Mouse (Mus musculus) naive thymus-derived CD4-positive, alpha-beta T cell, adult 2 months (primary cell): ENCODE measurements around the gene Stim1.
"Not testable (repeated sequence)": the region's sequence is repeated elsewhere in the genome, so short reads cannot be mapped to it uniquely, and the experiment has no call there.

Experiments used
- DNase-seq: peaks from one replicate; pipeline ENCODE4 v3.0.0-alpha.2; 2011; ENCODE audit warnings: low read depth

Gene Stim1

DNA sequence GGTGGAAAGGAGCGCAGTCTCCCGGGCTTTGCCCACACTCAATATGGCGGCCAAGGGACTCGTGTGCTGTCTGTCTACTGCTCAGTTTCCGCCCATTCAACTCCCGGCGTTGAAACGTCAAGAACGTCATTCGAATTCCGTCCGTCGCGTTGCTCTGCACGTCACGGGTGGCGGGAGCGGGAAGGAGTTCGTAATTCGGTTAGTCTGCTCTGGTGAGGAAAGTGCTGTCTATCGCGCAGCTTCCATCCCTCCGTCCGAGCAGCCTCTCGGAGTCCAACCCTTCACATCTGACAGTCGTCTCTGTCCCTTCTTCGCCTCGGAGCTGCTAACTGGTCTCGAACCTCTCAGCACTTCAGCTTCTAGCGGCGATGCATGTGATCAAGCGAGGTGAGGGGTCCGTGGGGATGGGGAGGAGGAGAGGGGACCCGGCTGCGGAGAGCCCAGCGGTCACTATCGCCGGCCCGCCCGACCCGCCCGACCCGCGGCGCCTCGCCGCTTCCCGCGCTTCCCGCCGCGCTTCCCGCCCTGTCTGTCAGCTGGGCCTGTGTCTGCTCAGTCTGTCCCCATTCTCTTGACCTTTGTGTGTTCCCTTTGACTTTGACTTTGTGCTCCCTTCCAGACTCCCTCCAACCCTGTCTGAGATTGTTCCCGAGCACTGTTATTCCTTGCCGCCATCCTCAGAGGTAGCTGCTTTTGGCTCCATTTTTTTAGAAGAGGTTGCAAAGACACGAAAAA lies 174.2 kb downstream of the Stim1 start, which contains the start of gene Rrm1:
Rrm1 (plus strand) TSS at position 39 of the 735 bp plus-strand sequence.
- DNase-seq, result peak; percentile 95

DNA sequence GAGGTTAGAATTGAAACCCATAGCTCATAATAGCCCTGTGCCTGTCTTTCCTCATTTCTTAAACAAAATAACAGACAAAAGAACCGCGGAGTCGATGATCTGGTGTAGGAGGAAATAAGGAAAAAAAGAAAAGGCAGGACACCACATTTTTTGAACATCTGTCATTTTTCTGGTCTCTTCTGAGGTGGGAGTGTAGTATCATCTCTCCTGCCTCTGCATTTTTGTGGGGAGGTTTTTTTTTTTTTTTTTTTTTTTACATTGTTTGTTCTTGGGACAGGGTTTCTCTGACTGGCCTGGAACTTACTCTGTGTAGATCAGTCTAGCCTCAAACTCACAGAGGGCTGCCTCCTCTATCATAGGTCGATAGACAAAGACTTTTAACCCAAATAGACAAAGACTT lies 174.8 kb downstream of the Stim1 start:
- no peak for DNase-seq

DNA sequence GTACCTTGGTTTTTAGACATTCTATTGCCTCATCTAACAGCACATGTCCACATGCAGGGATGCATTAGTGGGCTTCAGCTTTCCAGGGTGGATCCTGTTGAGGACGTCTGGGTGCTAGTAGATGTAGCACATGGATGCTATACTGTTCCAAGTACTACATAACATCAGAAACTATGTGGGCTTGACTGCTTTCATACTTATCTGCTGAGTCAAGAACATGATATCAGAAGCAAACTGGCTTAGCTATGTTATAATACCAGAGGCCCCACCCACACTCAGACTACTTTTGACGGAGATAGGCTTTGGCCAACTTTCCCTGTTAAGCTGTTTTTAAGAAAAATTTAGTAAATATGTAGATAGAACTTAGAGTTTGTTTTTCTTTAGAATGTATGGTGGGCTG lies 176.7 kb downstream of the Stim1 start:
- no peak for DNase-seq

DNA sequence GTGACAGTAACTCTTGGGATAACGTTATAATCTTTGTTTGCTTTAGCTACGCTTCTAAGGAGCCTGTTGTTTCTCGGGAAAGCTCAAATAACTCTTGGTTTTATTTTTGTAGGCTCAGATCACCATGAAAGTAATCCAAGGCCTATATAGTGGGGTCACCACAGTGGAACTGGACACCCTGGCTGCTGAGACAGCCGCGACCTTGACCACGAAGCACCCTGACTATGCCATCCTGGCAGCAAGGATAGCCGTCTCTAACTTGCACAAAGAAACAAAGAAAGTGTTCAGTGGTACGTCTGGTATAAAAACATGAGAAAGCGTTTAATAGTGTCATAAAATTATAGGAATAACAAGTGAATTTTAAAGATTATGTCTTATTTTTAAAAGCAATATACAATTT lies 178.8 kb downstream of the Stim1 start:
- DNase-seq, result no peak

DNA sequence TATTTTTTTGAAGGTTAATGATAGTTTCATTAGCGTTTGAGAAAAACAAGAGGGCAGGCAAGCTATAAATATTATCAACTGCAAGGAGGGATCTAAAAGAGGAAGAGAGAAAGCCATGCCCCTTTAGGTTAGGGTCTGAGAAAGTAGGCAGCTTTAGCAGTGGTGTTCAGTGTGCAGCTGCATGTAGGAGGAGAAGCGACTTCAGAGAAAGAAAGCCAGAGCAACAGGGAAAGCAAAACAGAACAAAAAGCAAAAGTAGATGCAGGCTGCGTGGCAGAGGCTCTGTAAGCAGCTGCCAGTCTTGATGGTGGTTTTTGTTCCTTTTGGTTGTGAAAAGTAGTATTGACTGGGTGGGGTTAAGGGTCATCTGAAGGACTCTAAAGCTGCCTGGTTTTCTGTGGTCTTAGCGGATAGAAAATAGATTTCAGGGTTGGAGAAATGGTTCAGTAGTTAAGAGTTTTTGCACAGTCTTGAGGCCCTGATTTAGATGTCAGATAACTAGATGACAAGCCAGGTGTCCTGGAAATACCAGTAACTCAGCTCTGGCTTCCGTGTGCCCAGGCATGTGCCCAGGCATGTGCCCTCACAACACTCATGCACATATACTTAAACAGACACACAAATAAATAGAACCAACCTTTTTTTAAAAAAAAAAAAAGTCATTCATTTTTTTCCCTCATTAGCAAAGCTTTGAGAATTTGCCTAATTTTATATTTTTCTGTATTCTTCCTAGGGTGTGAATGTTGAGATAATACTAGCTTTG lies 191.2 kb downstream of the Stim1 start:
- no peak for DNase-seq

DNA sequence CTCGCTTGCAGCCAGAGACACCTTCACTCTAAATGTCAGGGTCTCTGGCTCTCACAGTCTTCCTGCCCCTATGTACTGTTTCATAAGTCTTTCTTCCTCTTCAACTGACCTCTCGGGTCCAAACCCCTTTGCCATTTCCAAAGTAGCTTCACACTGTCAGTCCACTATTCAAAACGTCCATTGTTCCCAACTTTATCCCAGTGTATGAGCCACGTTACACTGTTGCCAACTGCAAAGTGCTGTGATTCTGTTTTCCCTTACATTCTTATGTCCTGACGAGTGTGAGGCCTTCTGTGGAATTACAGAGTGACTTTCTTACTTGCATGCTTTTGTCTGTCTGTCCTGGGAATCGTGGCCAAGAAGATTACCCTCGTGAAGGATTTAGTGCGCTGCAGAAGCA lies 200.0 kb downstream of the Stim1 start:
- no peak for DNase-seq

DNA sequence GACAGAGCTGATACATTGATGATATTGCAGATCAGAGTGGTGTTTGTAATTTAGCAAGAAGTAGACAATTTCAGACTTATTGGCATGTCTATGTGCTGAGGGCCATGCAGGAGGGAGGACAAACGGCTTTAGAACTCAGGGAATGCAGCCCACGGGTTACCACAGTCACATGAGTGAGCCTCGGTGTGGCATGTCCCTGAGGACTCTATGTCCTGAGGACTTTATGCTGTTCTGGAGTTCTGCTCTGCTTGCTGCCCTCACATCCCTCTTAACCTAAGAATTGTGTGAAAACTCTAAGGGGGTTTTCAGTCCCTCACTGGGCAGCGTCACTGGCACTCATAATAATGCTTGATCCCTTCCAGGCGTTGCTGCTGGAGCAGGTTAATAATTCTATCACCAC lies 205.1 kb downstream of the Stim1 start:
- no peak for DNase-seq

DNA sequence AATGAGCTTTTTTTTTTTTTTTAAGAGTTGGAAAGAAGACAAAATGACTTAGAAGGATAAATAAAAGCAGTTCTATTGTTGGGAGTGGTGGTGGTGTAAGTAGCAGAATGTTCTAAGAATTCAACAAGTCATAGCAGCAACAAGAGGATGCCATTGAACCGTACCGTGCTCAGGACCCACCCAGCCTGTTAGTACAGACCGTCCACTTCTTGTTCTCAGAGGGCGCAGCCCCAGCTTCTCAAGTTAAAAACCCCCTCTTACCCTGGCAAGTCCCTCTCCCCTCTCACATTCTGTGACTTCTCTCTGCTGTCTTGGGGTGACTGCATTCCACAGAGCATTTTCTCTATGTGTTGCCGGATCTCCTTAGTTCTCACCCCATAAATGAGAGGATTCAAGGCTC lies 209.0 kb downstream of the Stim1 start:
- DNase-seq, result no peak

DNA sequence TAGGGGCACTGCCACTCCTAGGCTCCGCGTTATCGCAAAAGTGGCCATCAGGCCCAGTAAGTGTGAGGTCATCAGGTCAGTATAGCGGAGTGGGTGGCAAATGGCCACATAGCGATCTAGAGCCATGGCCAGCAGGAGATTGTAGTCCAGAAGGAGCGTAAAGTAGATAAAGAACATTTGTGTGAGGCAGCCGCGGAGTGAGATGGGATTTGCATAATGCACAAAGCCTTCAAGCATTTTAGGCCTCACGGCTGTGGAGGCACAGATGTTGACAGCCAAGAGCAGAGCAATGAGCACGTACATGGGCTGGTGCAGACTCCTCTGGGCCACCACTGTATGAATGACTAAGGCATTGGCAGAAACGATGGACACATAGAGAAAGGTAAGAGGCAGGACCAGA lies 209.8 kb downstream of the Stim1 start:
- no peak for DNase-seq

DNA sequence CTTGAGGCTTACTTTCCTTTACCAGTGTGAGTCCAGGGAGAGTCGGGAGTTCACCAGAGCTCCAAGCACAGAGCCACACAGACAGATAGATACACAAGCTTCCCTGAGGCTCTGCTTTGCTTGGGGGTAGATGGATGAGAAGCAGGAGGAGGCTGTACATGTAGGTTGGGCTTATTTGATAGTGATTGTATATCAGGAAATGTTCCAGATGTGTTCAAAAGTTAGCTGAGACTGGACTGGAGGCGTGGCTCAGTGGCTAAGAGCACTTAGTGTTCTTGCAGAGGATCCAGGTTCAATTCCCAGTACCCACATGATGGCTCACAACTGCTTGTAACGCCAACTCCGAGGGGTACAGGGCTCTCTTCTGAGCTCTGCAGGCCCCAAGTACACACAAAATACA lies 210.8 kb downstream of the Stim1 start:
- DNase-seq, result no peak

DNA sequence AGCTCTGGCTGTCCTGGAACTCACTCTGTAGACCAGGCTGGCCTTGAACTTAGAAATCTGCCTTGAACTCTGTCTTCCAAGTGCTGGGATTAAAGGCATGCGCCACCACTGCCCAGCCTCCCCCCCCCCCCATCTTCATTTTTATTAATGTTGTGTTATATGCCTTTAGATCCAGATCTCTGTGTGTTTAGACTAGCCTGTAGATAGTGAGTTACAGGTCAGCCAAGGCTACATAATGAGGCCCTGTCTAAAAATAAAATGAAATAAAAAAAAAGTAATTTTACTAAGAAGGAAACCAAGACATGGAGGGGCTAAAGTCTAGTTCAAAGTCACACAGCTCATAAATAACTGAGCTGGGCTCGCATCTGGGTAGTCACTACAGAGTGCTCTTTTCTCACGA lies 211.3 kb downstream of the Stim1 start:
- DNase-seq, result no peak

DNA sequence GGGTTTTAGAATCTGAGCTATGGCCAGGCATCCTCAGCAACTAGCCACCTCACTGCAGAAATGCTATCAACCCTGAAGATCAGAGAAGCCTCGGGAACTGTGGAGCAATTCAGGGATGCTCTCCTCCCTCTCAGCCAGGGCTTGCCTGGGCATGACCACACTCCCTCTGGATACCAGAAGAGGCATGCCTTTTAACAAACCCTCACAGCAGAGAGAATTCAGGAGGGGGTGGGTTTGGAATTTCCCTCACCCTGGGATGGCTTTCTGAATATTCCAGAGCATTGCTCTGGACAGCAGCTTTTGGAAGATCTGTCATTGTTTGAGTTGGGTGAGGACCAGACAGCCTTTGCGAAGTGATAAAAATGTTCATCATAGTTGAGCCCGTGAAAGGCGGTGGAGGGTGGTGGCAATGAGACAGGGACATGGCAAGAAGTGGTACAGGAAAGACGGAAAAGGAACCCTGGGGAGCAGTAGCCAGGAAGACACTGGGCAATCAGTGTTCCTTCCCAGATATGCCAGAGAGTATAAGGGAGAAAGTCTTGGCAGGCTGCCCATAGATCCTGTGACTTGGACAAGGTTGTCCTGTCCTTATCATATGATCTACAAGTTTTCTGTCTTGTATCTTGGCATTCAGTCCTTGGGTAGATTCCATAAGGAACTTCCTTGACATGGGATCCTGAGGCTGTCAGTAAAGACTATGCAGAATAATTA lies 211.9 kb downstream of the Stim1 start:
- DNase-seq, result no peak

DNA sequence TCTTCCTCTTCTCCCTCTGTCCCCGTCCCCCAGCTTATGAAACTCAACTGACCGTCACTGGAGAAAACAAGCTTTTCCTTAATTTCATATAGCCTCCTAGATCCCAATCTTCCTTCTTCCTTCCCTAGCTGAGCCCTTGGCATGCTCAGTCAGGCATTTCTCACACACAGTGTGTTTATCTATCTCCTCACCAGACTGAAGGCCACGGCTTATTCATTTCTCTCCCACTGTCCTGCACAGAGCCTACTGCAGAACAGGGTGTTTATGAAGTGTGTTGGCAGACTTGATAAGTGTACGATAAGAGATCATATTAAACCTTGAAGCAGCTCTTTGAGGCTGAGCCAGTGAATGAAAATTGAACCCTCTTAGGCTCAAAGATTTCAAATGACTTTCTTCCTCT lies 213.2 kb downstream of the Stim1 start:
- DNase-seq, result no peak

DNA sequence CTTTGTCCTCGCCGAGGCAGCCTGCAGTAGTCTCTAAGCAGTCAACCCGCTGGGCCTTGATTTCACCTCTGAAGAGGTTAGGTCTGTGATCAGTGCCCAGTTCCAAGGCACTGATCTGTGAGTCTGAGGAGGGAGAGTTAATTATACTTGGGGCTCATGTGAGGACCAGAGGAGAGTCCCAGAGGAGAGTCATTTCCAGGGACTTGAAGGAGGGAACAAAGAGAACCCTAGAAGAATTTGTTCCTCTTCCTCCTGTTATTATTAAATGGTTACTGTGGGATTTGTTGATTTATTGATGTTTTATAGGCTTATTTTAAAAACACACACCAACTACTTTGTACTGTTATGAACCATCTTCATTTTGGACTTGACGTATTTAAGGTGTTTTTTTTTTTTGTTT lies 214.0 kb downstream of the Stim1 start, which contains the start of gene Olfr543:
Olfr543 (minus strand) TSS at position 101 of the 400 bp plus-strand sequence.
- no peak for DNase-seq

DNA sequence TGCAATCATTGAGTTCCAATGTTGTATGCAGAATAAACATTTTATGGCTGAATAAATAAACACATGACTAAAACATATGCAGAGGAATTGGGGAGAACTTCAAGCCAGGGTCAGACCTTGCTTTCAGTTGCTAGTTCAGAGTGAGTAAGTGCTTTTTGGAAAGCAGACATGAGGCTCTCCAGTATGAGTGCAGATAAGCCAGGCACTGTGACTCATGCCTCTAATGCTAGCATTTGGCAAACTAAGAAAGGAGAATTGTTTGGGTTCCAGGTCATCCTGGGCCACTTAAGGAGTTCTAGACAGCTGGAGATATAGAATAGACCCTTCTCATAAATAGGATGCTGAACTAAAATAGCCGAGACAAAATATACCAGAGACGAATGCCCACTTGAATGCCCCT lies 216.1 kb downstream of the Stim1 start:
- DNase-seq, result no peak

DNA sequence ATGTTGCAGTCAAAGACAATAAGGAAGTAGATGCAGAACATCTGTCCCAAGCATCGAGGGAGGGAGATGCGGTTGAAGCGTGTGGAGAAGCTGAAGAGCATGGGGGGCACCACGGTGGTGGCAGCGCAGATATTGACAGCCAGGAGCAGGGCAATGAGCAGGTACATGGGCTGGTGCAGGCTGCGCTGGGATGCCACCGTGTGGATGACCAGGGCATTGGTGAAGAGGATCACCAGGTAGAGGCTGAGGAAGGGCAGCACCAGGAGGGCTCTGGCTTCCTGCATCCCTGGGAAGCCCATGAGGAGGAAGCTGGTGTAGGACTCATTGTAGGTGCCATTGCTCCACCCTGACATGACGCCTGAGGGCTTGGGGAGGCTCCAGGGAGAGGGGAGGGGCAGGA lies 217.2 kb downstream of the Stim1 start:
- DNase-seq, result not testable (repeated sequence)

DNA sequence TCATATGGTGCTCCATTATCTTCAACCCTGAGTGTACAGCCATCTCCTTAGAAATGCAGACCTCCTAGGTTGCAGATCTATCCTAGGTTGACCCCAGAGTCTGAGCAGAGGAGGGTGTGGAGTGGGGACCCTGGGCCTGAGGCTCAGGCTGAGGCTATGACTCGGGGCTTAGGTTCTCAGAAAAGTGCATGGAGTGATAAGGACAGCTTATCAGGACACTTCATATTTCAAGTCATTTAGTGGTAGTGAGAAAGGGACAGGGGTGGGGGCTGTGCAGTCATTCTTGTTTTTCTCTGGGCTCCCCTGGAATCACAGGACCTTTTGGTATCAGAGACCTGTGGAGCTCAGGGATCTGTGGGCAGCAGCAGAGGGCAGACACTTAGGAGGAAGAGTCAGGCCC lies 218.5 kb downstream of the Stim1 start:
- no peak for DNase-seq
